Mouse (Mus musculus) ES-Bruce4 (cell line): Measurements from ENCODE around the gene Vdr.

Experiments used
- EP300 ChIP-seq: IDR thresholded peaks from 2 replicates; pipeline ENCODE4 v1.6.1; 2011; ENCODE audit warnings: low read depth, low read length; ENCODE audit not compliant: insufficient read depth
- POLR2A ChIP-seq: IDR thresholded peaks from one replicate; pipeline ENCODE4 v1.8.1; 2011; ENCODE audit warnings: low read length; ENCODE audit not compliant: insufficient read depth

GRCm38 (mm10) chr15:97871055-97872030 lies 39.1 kb downstream of the Vdr start:
- TF ChIP-seq POLR2A: no peak
- TF ChIP-seq EP300: no peak
